Mouse (Mus musculus) regulatory T cell (primary cell): ENCODE measurements around the gene Spo11.

ENCODE experiments used
- in situ Hi-C: fragments of 300-600 bp; cut with MboI, MseI; formaldehyde crosslinking; loops from one replicate; pipeline ENCODE4 v1.15.1; 2025; ENCODE audit warnings: high pct_unique_total_duplicates

Gene Spo11

DNA sequence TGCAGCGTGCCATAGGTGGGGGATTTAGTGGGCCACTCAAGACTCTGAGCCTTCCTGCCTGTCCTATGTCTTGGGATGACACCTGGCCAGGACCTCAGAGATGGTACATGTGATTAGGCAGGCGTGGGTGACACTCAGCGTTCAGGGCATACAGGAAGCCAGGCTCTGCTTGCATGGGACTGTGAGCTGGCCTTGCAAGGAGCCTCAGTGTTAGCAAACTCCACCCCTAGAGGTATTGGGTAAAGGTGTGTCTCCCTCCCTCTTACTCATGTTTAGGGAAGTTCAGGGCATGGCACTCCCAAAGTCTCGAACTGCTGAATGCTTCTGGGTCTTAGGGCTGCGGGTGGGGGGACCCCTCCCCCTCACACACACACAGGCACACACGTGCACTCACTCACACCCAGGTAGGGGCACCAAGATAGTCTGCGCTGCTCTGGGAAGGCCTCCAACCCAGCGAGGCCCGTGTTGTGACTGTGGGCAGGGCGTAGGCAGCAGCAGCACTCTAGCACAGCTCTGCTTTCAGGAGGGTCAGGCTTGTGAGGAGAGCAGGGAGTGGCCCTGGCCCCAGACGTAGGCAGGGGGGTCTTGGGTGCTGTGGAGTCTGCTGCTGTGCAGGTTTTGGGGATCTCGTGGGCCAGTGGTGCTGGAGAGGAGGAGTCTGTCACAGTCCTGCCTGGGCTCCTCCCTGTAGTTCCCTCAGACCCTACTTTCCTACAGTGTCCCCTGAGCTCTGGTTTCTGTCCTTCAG lies 53.3 kb downstream of the Spo11 start:
- in situ Hi-C loops = no loop called here

GRCm38 (mm10) chr2:173033531-173033930 lies 56.0 kb downstream of the Spo11 start:
- in situ Hi-C loops = no loop called here

GRCm38 (mm10) chr2:173034998-173035397 lies 57.5 kb downstream of the Spo11 start:
- in situ Hi-C loops = no loop called here

DNA sequence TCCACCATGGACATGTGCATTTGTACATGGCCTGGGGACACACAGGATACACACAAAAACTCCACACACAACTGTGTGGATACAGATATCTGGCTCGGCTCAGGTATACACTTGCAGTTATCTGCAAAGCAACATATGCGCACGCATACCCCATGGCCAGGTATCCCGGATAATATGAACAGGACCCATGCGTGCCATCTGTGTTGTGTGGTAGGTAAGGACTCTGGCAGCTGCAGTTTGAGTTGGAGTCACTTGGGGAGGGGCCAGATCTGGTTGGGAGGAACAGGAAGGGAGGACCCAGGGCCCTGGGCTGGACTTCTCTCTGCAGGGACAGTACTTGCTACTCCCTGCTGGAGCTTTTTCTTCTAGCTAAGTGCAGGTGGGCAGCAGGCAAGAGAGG lies 58.2 kb downstream of the Spo11 start:
- in situ Hi-C loops = no loop called here

DNA sequence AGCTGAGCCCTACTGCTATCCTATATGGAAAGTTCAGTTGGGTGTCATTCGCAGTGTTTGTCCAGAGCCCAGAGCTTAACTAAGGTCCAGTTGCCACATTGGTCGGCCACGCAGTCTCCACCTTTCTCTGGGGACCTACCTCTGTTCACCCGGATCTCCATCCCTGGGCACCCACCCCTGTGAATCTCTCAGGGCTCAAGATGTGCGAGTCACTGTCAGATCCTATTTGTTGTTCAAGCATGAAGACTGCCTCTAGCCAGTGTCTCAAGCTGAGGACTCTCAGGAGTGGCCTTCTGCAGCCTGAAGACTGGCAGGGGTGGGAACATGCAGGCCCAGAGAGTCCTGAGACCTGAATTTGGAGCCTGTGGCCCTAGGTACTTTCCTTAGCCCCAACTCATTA lies 58.6 kb downstream of the Spo11 start:
- in situ Hi-C loops = no loop called here

GRCm38 (mm10) chr2:173036611-173037010 lies 59.1 kb downstream of the Spo11 start:
- in situ Hi-C loops = no loop called here

- in situ Hi-C loops = no loop called here
These were observed 59.8 kb downstream of the Spo11 start for GRCm38 (mm10) chr2:173037347-173037746.

DNA sequence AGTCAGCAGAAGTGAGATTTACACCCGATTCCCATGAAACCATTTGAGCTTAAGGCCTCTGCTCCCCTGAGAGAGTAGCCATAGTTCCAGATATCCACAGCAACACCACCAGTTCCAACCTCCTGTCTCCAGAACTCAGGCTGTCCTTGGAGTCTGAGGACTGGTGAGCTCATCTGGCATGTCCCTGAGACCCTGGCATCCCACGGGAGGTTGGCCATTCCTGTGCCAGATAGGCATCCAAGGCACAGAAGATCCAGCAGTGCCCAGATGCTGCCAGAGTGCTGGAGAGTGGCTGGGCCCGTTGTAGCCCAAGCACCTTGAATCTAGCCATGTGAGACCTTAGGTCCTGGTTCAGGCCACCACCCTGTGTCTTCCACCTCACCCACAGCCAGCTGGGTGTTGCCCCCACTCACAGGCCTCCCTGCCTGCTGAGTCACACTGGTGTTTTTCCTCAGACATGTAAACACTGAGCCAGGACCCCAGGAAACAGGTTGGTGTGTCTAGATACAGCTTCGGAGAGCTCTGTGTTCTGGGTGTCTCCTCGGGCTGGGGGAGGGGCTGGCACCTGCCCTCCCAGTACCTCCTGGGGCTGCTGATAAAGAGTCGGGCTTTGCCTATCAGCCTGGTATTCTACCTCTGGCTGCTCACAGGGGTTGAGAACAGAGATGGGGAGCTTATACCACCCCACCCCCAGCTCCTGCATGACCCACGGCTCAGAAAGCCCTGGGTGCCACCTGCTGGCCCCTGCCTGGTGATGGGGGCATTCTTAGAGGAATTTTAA lies 60.5 kb downstream of the Spo11 start:
- in situ Hi-C loops = no loop called here

GRCm38 (mm10) chr2:173039041-173039440 lies 61.5 kb downstream of the Spo11 start:
- in situ Hi-C loops = no loop called here

DNA sequence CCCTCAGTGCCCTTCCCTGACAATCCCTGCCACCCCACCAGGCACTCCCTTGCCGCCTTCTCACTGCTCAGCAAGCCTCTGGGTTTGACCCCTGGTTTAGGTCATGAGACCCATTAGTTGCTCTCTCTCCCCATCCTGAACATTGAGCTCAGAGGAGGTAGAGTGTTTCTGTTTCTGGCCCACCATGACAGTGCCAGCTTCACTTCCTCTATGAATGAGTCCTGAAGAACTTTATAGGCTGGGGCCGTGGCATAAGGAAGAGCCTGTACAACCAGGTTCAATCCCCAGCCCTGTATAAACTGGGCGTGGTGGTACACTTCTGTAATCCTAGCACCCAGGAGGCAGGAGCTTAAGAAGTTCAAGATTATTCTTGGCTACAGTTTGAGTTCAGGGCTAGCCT lies 63.3 kb downstream of the Spo11 start:
- in situ Hi-C loops = no loop called here

GRCm38 (mm10) chr2:173041242-173041641 lies 63.7 kb downstream of the Spo11 start:
- in situ Hi-C loops = no loop called here

DNA sequence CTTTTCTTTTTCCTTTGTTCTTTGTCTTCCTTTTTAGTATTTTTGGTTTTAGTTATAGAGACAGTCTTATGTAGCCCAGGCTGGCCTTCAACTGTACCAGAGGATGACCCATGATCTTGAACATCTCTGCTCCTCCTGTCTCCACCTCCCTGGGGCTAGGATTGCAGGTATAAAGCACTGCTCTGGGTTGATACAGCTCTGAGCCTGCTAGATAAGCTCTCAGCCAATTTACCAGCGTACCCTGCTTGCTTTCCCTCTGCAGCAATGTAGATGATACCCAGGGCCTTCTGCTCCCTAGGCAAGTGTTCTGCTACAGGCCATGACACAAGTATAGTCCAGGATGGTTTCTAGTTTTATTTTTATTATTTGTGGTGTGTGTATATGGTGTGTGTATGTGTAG lies 64.4 kb downstream of the Spo11 start:
- in situ Hi-C loops = no loop called here

GRCm38 (mm10) chr2:173042504-173043162 lies 65.1 kb downstream of the Spo11 start:
- in situ Hi-C loops = no loop called here
